In the genomic region with DNA sequence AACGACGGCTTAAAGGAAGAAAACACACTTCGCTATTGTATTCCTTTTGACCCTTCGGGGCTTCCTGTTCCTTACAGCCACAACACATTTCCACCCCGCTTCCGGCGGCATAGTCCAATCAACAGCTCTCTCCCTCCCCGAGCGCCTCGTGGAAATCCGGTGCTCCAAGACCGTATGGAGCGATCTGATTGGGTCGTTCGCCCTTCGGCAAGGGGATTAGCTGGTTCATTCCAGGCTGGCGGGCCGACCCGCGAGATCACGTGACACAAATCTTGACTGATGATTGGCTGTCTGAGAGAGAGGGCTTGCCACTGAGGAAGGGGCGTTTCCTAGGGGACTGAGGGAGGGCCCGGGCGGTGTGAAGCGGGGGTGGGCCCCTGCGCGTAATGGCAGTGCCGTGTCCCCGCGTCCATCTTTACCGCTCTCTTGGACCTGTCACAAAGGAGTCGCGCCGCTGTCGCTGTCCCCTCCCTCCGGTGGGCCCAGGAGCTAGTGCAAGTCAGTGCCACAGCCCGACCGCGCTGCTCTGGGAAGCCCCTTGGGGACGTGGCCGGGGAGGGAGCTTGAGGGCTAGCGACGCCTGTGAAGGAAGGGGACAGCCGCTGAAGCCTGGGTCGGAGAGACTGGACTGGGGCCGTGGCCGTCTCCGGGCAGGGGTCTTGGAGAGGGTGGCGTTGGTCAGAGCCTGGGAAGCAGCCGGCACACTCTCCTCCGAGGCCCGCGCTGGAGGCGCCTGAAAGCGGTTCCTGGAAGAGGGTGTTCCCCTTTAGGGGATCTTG, we compare ENCODE assay signal across 8 mouse cellular contexts. TPM values are rescaled to one million over a fixed set of nuclear protein-coding genes. Genes with fewer than 3 reads are reported as not detected.
DNase-seq lines count a peak whose midpoint lies in the region; ATAC-seq lines count a peak whose summit lies in the region.

A gene (plus strand): TSS at position 331 of the 779 bp plus-strand sequence.
A gene (minus strand): TSS at position 391 of the 779 bp plus-strand sequence.

- H3K27me3 ChIP-seq in heart, embryonic 13.5 days (replicated peaks), result no peaks in the 10 kb centered on the region
- no peaks in the 10 kb centered on the region for H3K27me3 ChIP-seq in liver, embryonic 12.5 days (replicated peaks)
- no peaks in the 10 kb centered on the region for H3K27me3 ChIP-seq in stomach, embryonic 15.5 days (replicated peaks)

- peak within 1 kb of the TSS; percentile 97 for H3K4me2 ChIP-seq in heart, embryonic 13.5 days
- H3K4me2 ChIP-seq in liver, embryonic 12.5 days, result peak within 1 kb of the TSS; percentile 92
- peak within 1 kb of the TSS; percentile 90 for H3K4me2 ChIP-seq in stomach, embryonic 15.5 days

- peak within 1 kb of the TSS; percentile 74 for H3K27ac ChIP-seq in brown adipose tissue, adult 24 weeks (replicated peaks; ENCODE audit: low read depth, low read length)
- peak within 1 kb of the TSS; percentile 83 for H3K27ac ChIP-seq in heart, embryonic 13.5 days (replicated peaks)
- H3K27ac ChIP-seq in liver, embryonic 12.5 days, result peak within 1 kb of the TSS; percentile 82
- H3K27ac ChIP-seq in stomach, embryonic 15.5 days, result peak within 1 kb of the TSS; percentile 87

- H3K9ac ChIP-seq in heart, embryonic 13.5 days, result peak within 1 kb of the TSS; percentile 91
- H3K9ac ChIP-seq in liver, embryonic 12.5 days, result peak within 1 kb of the TSS; percentile 96
- peak within 1 kb of the TSS; percentile 84 for H3K9ac ChIP-seq in stomach, embryonic 15.5 days

- ATAC-seq in heart, embryonic 13.5 days (ENCODE audit: extremely low read depth, insufficient number of reproducible peaks, low FRiP score, low TSS enrichment), result peak; percentile 99
- peak; percentile 98 for ATAC-seq in liver, embryonic 12.5 days
- peak; percentile 99 for ATAC-seq in stomach, embryonic 15.5 days (ENCODE audit: insufficient read depth, low FRiP score, low read depth)

- WGBS in heart, embryonic 13.5 days, result under 1% methylated on average over 54 of the region's 55 CpGs
- 0% methylated on average over 55 of the region's 55 CpGs for WGBS in liver, embryonic 12.5 days (ENCODE audit: insufficient replicate concordance)
- under 1% methylated on average over 50 of the region's 55 CpGs for WGBS in stomach, embryonic 15.5 days

- peaks cover 7% of the 10 kb centered on the region; the same call in 1 of the 2 replicates for H3K4me1 ChIP-seq in brown adipose tissue, adult 24 weeks (ENCODE audit: control insufficient read depth, insufficient read depth, insufficient read length, low read length)
- H3K4me1 ChIP-seq in heart, embryonic 13.5 days, result peaks cover 31% of the 10 kb centered on the region
- peaks cover 38% of the 10 kb centered on the region for H3K4me1 ChIP-seq in liver, embryonic 12.5 days
- peaks cover 14% of the 10 kb centered on the region for H3K4me1 ChIP-seq in stomach, embryonic 15.5 days

- H3K4me3 ChIP-seq in brown adipose tissue, adult 24 weeks (ENCODE audit: insufficient read depth, low read depth, low read length), result peak within 1 kb of the TSS; percentile 80
- peak within 1 kb of the TSS; percentile 76 for H3K4me3 ChIP-seq in heart, embryonic 13.5 days
- peak within 1 kb of the TSS; percentile 99 for H3K4me3 ChIP-seq in liver, embryonic 12.5 days
- peak within 1 kb of the TSS; percentile 67 for H3K4me3 ChIP-seq in stomach, embryonic 15.5 days (replicated peaks)

- H3K9me3 ChIP-seq in heart, embryonic 13.5 days, result no peaks in the 10 kb centered on the region
- H3K9me3 ChIP-seq in liver, embryonic 12.5 days (replicated peaks), result no peaks in the 10 kb centered on the region
- no peaks in the 10 kb centered on the region for H3K9me3 ChIP-seq in stomach, embryonic 15.5 days

- no peaks in the 10 kb centered on the region for H3K36me3 ChIP-seq in heart, embryonic 13.5 days
- peaks cover 4% of the 10 kb centered on the region; the same call in 1 of the 2 replicates for H3K36me3 ChIP-seq in liver, embryonic 12.5 days
- no peaks in the 10 kb centered on the region for H3K36me3 ChIP-seq in stomach, embryonic 15.5 days

- peak; percentile 100 for DNase-seq in CD4-positive, CD25-positive, alpha-beta regulatory T cell, adult 2 months (ENCODE audit: low read depth, low spot score)
- DNase-seq in fat pad, adult 2 months (ENCODE audit: extremely low read depth, low read depth, low spot score), result peak; percentile 97
- DNase-seq in kidney, postnatal 10 days, result peak; percentile 99
- peak; percentile 100 for DNase-seq in natural killer cell, adult 2 months (ENCODE audit: low spot score in 2 of 2)

RNA-seq across cellular contexts. Expression of the first gene that starts in this region (rescaled TPM):
- 13.9 and 15.6 TPM in 2 replicates for polyA plus RNA-seq in brown adipose tissue, adult 24 weeks (2012; ENCODE audit: insufficient read depth, insufficient read length, missing spikeins)
- 21.6 and 22.9 TPM in 2 replicates for polyA plus RNA-seq in heart, embryonic 13.5 days (2015; fragmentation: Nextera tagmentation; extraction: Ambion mirVana)
- 24.7 and 24.8 TPM in 2 replicates for polyA plus RNA-seq in liver, embryonic 12.5 days (2016; fragmentation: Nextera tagmentation; extraction: Ambion mirVana)
- polyA plus RNA-seq in stomach, embryonic 15.5 days (2015; fragmentation: Nextera tagmentation; extraction: Ambion mirVana), result 33.0 and 34.9 TPM in 2 replicates

RNA-seq across cellular contexts. Expression of the second gene that starts in this region (rescaled TPM):
- 31.0 and 41.0 TPM in 2 replicates for polyA plus RNA-seq in brown adipose tissue, adult 24 weeks (2012; ENCODE audit: insufficient read depth, insufficient read length, missing spikeins)
- polyA plus RNA-seq in heart, embryonic 13.5 days (2015; fragmentation: Nextera tagmentation; extraction: Ambion mirVana), result 32.4 and 33.1 TPM in 2 replicates
- polyA plus RNA-seq in liver, embryonic 12.5 days (2016; fragmentation: Nextera tagmentation; extraction: Ambion mirVana), result 45.9 and 49.2 TPM in 2 replicates
- 55.6 and 61.6 TPM in 2 replicates for polyA plus RNA-seq in stomach, embryonic 15.5 days (2015; fragmentation: Nextera tagmentation; extraction: Ambion mirVana)

Comparison
In these comparisons a context has a peak if more than half of its experiments do, and no peak if none do; other contexts are left out.
1. Peak in every context shown above with its lines: DNase-seq, ATAC-seq, H3K4me3 ChIP-seq and H3K27ac ChIP-seq.